Mouse (Mus musculus) kidney, postnatal 0 days (tissue): ENCODE measurements around the gene Adamts9. TPM values are rescaled to one million over a fixed set of nuclear protein-coding genes. Genes with fewer than 3 reads are reported as not detected.

Experiments
- ATAC-seq: fragments of 200-750 bp; cut with Nextera tagmentation; replicated peaks from 2 replicates; pipeline ENCODE4 v1.8.0; 2017; ENCODE audit warnings: low read depth, moderate number of reproducible peaks, moderate TSS enrichment, moderate library complexity; ENCODE audit not compliant: low FRiP score
- DNase-seq: peaks from one replicate; pipeline ENCODE4 v3.0.0-alpha.2; 2016; ENCODE audit warnings: low spot score
- H3K27ac ChIP-seq: fragments of 300-500 bp; sonication (generic); 2 replicates; pipeline ENCODE4 v1.5.1; 2014; ENCODE audit warnings: mild to moderate bottlenecking
- H3K27me3 ChIP-seq: fragments of 300-500 bp; sonication (generic); 2 replicates; pipeline ENCODE4 v1.6.1; 2014; ENCODE audit warnings: low read length, mixed read lengths; ENCODE audit not compliant: insufficient read depth
- H3K36me3 ChIP-seq: fragments of 300-500 bp; sonication (generic); 2 replicates; pipeline ENCODE4 v1.6.1; 2014; ENCODE audit warnings: low read length, mixed read lengths; ENCODE audit not compliant: insufficient read depth
- H3K4me1 ChIP-seq: fragments of 300-500 bp; sonication (generic); replicated peaks from 2 replicates; pipeline ENCODE4 v1.6.1; 2014; ENCODE audit warnings: antibody characterized with exemption, low read length, mixed read lengths; ENCODE audit not compliant: insufficient read depth
- H3K4me2 ChIP-seq: fragments of 300-500 bp; sonication (generic); 2 replicates; pipeline ENCODE4 v1.6.1; 2014; ENCODE audit warnings: mild to moderate bottlenecking, low read length, moderate library complexity, mixed read lengths
- H3K4me3 ChIP-seq: fragments of 300-500 bp; sonication (generic); replicated peaks from 2 replicates; pipeline ENCODE4 v1.5.1; 2014; ENCODE audit warnings: low read depth, low read length
- H3K9ac ChIP-seq: fragments of 300-500 bp; sonication (generic); 2 replicates; pipeline ENCODE4 v1.6.1; 2014; ENCODE audit warnings: low read depth, low read length
- H3K9me3 ChIP-seq: fragments of 300-500 bp; sonication (generic); replicated peaks from 2 replicates; pipeline ENCODE4 v1.6.1; 2016; ENCODE audit warnings: low read length, inconsistent platforms, mixed read lengths
- CTCF ChIP-seq: IDR thresholded peaks from 2 replicates; pipeline ENCODE4 v1.5.1; 2016; ENCODE audit warnings: antibody characterized with exemption, low read depth, mild to moderate bottlenecking, moderate library complexity
- WGBS: fragments of 180-500 bp; shearing (Covaris S2); extraction: QIAGEN DNeasy Blood & Tissue Kit; methylation state at CpG from one replicate; pipeline ENCODE4 v1.1.7; 2014; 5-methylcytosine and 5-hydroxymethylcytosine counted together
- polyA plus RNA-seq: library from polyadenylated mRNA; unstranded; fragments of >200 nt; fragmentation: Nextera tagmentation; extraction: Ambion mirVana; gene quantifications from 2 replicates; pipeline ENCODE4 v1.2.1, GENCODE M21; 2015

Adamts9 gene
- polyA plus RNA-seq, 1 experiment from 2014 or later, result 7.6 TPM

DNA sequence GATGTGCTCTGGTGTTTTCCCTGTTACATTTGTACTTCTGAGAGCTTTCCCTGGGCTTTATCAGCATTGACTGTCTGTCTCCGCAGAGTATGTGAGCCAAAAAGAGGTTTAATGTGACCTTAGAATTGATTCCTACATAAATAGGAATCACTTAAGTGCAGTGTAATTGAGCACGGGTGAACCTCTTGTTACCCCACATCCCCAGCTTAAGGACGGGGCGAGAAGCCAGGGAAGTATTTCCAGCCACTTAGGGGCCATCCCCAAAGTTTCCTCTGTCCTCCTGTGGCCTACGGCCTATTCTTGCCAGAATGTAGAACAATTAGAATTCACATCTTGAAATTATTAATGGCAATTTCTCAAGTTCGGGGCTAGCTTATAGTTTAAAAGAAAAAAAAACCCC lies 149.5 kb downstream of the Adamts9 start:
- Histone ChIP-seq H3K27me3 (no peaks in the 10 kb centered on the region), H3K4me1 (no peaks in the 10 kb centered on the region), H3K9me3 (no peaks in the 10 kb centered on the region), H3K4me3 (no peak overlapping the region), H3K4me2 (no peak overlapping the region), H3K36me3 (peaks cover 47% of the 10 kb centered on the region), H3K27ac (no peak overlapping the region), H3K9ac (no peak overlapping the region)
- TF ChIP-seq CTCF, result no peak
- no peak for DNase-seq
- ATAC-seq, result no peak
- 81% methylated on average over 6 of the region's 6 CpGs for WGBS

- no peaks in the 10 kb centered on the region for H3K27me3 ChIP-seq
- 0 out of 2 replicates have a peak, but pooled peaks cover 5% of the 10 kb centered on the region for H3K36me3 ChIP-seq
Measured at GRCm38 (mm10) chr6:92787376-92787712, 155.9 kb downstream of the Adamts9 start.

GRCm38 (mm10) chr6:92786701-92787375 lies 156.5 kb downstream of the Adamts9 start:
- no peak for TF ChIP-seq CTCF
- no peak overlapping the region for H3K9ac ChIP-seq
- H3K9me3 ChIP-seq, result no peaks in the 10 kb centered on the region
- no peaks in the 10 kb centered on the region for H3K27me3 ChIP-seq
- 0 out of 2 replicates have a peak, but pooled peaks cover 5% of the 10 kb centered on the region for H3K36me3 ChIP-seq
- ATAC-seq (peak; percentile 34; the same call in 1 of the 2 replicates), DNase-seq (no peak)
- H3K4me1 ChIP-seq, result 0 out of 2 replicates have a peak, but pooled peaks cover 5% of the 10 kb centered on the region
- peak overlapping the region; percentile 42 for H3K4me2 ChIP-seq
- H3K27ac ChIP-seq, result no peak overlapping the region
- 29% methylated on average over 20 of the region's 20 CpGs for WGBS
- 0 out of 2 replicates have a peak overlapping the region, but pooled peaks have one; percentile 2 for H3K4me3 ChIP-seq

More at GRCm38 (mm10) chr6:92787376-92787712, 155.9 kb downstream of the Adamts9 start:
- no peak overlapping the region for H3K27ac ChIP-seq
- 0 out of 2 replicates have a peak, but pooled peaks cover 5% of the 10 kb centered on the region for H3K4me1 ChIP-seq
- ATAC-seq (peak; percentile 73), DNase-seq (peak; percentile 93)
- no peak overlapping the region for H3K9ac ChIP-seq
- peak; percentile 81 for TF ChIP-seq CTCF
- WGBS, result 2% methylated on average over 11 of the region's 12 CpGs
- H3K4me2 ChIP-seq, result peak overlapping the region; percentile 42
- no peaks in the 10 kb centered on the region for H3K9me3 ChIP-seq
- 0 out of 2 replicates have a peak overlapping the region, but pooled peaks have one; percentile 2 for H3K4me3 ChIP-seq

DNA sequence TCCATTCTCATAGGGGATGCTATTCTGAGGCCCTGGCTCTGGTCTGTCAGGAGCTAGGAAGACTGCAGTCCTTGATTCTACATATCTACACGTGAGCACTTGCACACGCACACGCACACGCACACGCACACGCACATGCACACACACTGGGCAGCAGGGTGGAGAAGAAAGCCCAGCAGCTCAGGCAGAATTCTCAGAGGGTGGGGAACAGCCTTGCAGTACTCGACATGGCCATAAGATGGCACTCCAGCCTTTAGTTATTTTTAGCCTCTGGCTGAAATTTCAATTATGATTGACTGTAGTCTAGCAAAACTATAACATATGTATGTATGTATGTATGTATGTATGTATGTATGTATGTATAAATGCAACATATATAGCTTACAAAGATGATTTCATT lies 158.5 kb downstream of the Adamts9 start:
- H3K36me3 ChIP-seq, result 0 out of 2 replicates have a peak, but pooled peaks cover 5% of the 10 kb centered on the region
- peak; percentile 94 for TF ChIP-seq CTCF
- H3K4me1 ChIP-seq, result 0 out of 2 replicates have a peak, but pooled peaks cover 5% of the 10 kb centered on the region
- H3K9me3 ChIP-seq, result no peaks in the 10 kb centered on the region
- DNase-seq (peak; percentile 64), ATAC-seq (no peak)
- 36% methylated on average over 7 of the region's 7 CpGs for WGBS
- no peaks in the 10 kb centered on the region for H3K27me3 ChIP-seq
- no peak overlapping the region for H3K9ac ChIP-seq
- H3K27ac ChIP-seq, result no peak overlapping the region
- H3K4me3 ChIP-seq, result no peak overlapping the region
- no peak overlapping the region for H3K4me2 ChIP-seq

DNA sequence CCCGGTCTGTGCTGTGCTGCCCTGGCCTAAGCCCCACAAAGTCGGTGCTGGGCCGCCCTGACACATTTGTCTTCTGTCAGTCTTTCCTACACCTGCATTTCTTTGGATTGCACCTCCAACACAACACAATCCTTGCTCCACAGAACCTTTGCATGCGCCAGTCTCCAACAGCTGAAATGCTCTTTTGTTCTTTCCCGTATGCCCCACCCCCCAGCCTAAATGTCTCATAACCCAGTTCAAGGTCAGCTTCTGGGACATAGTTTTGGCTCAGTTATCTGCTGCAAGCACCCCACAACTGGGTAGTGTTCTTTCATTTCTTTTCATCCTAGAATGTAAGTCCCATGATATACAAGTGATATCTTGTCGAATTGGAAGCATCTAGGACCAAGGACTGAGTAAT lies 161.8 kb downstream of the Adamts9 start:
- H3K4me2 ChIP-seq, result no peak overlapping the region
- no peak overlapping the region for H3K4me3 ChIP-seq
- DNase-seq (no peak), ATAC-seq (no peak)
- no peak overlapping the region for H3K27ac ChIP-seq
- no peaks in the 10 kb centered on the region for H3K27me3 ChIP-seq
- TF ChIP-seq CTCF, result no peak
- H3K4me1 ChIP-seq, result no peaks in the 10 kb centered on the region
- WGBS, result 89% methylated on average over 6 of the region's 6 CpGs
- H3K9me3 ChIP-seq, result no peaks in the 10 kb centered on the region
- H3K9ac ChIP-seq, result no peak overlapping the region
- H3K36me3 ChIP-seq, result peaks cover 11% of the 10 kb centered on the region; the same call in 1 of the 2 replicates

- Histone ChIP-seq H3K27me3 (no peaks in the 10 kb centered on the region), H3K27ac (no peak overlapping the region), H3K9ac (no peak overlapping the region), H3K4me1 (no peaks in the 10 kb centered on the region), H3K36me3 (peaks cover 14% of the 10 kb centered on the region), H3K9me3 (no peaks in the 10 kb centered on the region), H3K4me3 (no peak overlapping the region), H3K4me2 (no peak overlapping the region)
- DNase-seq (peak; percentile 47), ATAC-seq (no peak)
- no peak for TF ChIP-seq CTCF
- WGBS, result 44% methylated on average over 5 of the region's 5 CpGs
Measured at GRCm38 (mm10) chr6:92779935-92780205, 163.4 kb downstream of the Adamts9 start.
